Mouse (Mus musculus): ENCODE measurements around the gene Zbtb18.
"Not testable (repeated sequence)": the region's sequence is repeated elsewhere in the genome, so short reads cannot be mapped to it uniquely, and the experiment has no call there.

Zbtb18 gene

DNA sequence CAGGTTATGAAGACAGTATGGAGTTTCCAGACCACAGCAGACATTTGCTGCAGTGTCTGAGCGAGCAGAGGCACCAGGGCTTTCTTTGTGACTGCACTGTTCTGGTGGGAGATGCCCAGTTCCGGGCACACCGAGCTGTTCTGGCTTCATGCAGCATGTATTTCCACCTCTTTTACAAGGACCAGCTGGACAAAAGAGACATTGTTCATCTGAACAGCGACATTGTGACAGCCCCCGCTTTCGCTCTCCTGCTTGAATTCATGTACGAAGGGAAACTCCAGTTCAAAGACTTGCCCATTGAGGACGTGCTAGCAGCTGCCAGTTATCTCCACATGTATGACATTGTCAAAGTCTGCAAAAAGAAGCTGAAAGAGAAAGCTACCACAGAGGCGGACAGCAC, 4.9 kb downstream of the Zbtb18 start:
- DNase-seq (ENCODE audit: low spot score in 2 of 2): no peak

DNA sequence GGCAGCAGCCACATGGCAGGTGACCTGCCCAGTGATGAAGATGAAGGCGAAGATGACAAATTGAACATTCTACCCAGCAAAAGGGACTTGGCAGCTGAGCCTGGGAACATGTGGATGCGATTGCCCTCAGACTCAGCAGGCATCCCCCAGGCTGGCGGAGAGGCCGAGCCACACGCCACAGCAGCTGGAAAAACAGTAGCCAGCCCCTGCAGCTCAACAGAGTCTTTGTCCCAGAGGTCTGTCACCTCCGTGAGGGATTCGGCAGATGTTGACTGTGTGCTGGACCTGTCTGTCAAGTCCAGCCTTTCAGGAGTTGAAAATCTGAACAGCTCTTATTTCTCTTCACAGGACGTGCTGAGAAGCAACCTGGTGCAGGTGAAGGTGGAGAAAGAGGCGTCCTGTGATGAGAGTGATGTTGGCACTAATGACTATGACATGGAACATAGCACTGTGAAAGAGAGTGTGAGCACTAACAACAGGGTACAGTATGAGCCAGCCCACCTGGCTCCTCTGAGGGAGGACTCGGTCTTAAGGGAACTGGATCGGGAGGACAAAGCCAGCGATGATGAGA, 5.5 kb downstream of the Zbtb18 start:
- DNase-seq (ENCODE audit: low spot score in 2 of 2): no peak

GRCm38 (mm10) chr1:177448121-177448561, 6.0 kb downstream of the Zbtb18 start:
- no peak for DNase-seq (ENCODE audit: low spot score in 2 of 2)

GRCm38 (mm10) chr1:177448921-177449320, 6.8 kb downstream of the Zbtb18 start:
- no peak for DNase-seq (ENCODE audit: low spot score in 2 of 2)

- not testable (repeated sequence) for DNase-seq (ENCODE audit: low spot score in 2 of 2)
These were observed 7.7 kb downstream of the Zbtb18 start for GRCm38 (mm10) chr1:177449857-177450256.

DNA sequence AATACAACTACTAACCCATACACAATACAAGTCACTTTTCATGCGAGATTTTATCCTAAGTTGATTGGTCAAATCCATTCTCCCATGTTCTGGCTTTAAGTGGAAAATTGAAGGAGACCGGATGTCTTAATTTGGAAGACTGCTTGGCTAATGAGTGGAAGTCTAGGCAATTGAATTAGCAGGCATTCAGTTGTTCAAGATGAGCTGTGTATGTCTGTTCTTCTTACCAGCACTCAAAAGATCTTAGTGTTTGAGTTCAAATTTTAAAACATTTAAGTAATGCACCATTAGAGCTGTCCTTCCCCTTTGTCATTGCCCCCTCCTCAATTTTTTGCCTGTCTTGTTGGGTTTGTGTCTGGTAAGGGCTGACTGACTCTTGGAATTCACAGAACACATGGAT, 8.9 kb downstream of the Zbtb18 start:
- DNase-seq (ENCODE audit: low spot score in 2 of 2): no peak

- DNase-seq (ENCODE audit: low spot score in 2 of 2): no peak
These were observed 9.9 kb downstream of the Zbtb18 start for GRCm38 (mm10) chr1:177451991-177452431.

- DNase-seq (ENCODE audit: low spot score in 2 of 2): no peak
These were observed 10.8 kb downstream of the Zbtb18 start for GRCm38 (mm10) chr1:177452987-177453386.

DNA sequence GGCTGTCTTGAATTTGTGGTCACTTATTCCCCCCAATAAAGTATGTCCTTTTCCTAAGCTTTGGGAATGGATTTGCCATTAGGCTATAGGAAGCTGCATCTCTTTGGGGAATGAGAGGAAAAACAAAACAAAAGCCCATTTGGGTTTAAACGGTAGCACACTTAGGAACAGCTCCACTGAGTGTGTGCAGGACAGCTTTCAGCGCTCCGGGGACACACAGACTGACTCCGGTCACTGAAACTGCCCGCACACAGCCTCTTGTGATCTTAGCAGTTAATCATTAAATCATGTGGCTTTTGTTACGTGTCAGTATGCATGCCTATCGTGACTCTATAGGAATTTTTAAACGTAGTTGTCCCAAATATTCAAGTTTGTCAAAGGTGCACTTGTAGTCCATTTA, 11.7 kb downstream of the Zbtb18 start:
- DNase-seq (ENCODE audit: low spot score in 2 of 2): no peak

- DNase-seq (ENCODE audit: low spot score in 2 of 2): no peak
These were observed 12.3 kb downstream of the Zbtb18 start for GRCm38 (mm10) chr1:177454492-177454891.

- DNase-seq (ENCODE audit: low spot score in 2 of 2): no peak
These were observed 13.3 kb downstream of the Zbtb18 start for GRCm38 (mm10) chr1:177455466-177455865.

DNA sequence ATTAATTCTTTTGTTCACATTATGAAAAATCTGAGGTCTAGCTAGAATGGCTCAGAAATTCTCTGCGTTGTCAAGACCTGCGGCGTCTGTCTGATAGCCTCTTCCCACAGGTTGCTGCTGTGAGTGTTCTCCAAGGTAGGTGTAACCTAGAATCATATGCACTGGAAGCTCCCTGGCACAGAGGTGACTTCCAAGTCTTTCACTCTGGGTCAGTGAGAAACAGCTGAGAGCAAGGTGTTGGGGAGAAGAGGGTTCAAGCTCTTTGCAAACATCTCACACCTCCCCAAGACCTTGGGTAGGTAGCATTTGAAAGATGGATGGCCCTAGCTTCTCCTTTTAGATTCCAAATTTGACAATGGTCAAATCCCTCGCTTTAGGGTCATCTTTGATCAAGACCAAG, 14.1 kb downstream of the Zbtb18 start:
- DNase-seq (ENCODE audit: low spot score in 2 of 2): no peak

DNA sequence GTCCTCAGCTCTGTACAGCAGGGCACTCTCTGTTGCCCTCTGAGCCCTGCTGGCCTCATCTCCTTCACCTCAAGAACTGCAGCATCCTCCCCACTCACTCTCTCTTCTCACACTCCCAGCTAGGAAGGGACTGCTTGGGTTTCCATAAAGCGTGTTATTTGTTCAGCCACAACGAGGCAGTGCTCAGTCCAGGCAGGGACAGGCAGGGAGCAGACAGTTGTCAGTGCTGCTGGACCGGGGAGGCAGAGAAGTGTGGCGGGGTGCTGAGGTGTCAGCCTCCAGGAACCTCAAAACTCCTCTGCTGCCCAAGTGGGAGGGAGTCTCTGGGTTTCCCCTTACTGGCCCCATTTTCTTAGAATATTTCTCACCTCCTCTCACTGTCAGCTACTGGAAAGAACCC, 14.6 kb downstream of the Zbtb18 start:
- no peak for DNase-seq (ENCODE audit: low spot score in 2 of 2)

DNA sequence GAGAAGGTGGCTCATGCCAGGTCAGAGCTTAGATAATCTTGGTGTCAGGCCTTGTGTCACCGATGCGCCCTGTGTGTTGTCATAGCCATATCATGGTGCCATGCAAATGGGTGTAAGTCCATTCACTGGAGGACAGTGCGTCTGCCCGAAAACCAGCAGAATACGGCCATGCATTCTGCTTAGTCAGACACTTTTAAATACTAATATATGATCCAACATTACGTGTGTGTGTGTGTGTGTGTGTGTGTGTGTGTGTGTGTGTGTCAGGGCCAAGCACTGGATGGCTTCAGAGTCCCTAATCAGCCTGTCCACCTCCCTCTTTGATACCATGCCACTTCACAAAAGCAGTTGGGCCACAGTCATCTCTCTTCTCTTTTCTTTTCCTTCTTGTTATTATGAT, 15.8 kb downstream of the Zbtb18 start:
- no peak for DNase-seq (ENCODE audit: low spot score in 2 of 2)

- DNase-seq (ENCODE audit: low spot score in 2 of 2): no peak
These were observed 16.6 kb downstream of the Zbtb18 start for GRCm38 (mm10) chr1:177458456-177459389.

- no peak for DNase-seq (ENCODE audit: low spot score in 2 of 2)
These were observed 17.4 kb downstream of the Zbtb18 start for GRCm38 (mm10) chr1:177459536-177459935.

GRCm38 (mm10) chr1:177467150-177467549, 25.0 kb downstream of the Zbtb18 start:
- no peak for DNase-seq (ENCODE audit: low spot score in 2 of 2)

DNA sequence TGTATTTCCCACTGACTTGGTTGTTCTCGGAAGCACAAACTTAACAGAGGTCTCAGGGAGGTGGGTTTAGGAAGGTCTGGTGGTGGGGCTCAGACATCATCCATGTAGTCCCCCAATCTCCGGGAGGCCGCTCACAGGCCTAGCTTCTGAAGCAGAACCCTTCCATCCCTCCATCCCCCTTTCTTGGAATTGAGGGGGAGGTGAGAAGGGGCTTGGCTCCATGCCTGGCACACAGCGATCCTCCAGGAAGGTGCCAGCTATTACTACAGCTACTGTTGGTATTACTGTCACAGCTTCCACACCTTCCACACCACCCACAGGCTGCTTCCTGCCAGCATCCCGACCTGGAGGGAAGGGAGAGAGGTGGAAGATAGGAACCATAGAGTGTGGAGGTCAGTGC, 26.3 kb downstream of the Zbtb18 start:
- no peak for DNase-seq (ENCODE audit: low spot score in 2 of 2)

- no peak for DNase-seq (ENCODE audit: low spot score in 2 of 2)
These were observed 27.9 kb downstream of the Zbtb18 start for GRCm38 (mm10) chr1:177470091-177470490.

GRCm38 (mm10) chr1:177470951-177471350, 28.8 kb downstream of the Zbtb18 start:
- DNase-seq (ENCODE audit: low spot score in 2 of 2): no peak

DNA sequence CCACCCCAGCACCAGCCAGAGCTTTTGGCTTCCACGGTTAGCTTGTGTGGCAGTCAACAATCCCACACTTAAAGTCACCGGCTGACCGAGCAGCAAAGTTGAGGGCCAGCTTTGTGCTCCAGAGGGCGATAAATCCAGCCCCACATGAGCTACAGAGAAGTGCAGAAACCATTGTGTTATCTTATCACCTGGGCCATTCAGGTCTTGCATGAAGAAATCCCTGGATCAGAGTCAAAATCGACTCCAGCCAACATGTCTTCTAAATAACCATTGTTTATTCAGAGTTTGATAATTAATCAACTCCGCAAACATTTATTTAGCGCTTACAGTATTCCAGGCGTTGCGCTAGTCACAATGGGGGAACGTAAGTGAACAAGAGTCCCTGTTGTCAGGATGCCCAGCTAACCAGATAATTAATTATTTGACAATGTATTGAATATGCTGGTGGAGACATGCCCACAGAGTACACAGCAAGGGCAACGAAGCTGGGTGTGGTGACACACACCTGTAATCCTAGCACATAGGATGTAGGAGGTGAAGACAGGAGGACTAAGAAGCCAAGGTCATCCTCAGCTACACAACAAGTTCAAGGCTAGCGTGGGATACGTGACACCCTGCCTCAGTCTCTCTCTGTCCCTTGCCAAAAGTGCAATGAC, 33.5 kb downstream of the Zbtb18 start:
- no peak for DNase-seq (ENCODE audit: low spot score in 2 of 2)

DNA sequence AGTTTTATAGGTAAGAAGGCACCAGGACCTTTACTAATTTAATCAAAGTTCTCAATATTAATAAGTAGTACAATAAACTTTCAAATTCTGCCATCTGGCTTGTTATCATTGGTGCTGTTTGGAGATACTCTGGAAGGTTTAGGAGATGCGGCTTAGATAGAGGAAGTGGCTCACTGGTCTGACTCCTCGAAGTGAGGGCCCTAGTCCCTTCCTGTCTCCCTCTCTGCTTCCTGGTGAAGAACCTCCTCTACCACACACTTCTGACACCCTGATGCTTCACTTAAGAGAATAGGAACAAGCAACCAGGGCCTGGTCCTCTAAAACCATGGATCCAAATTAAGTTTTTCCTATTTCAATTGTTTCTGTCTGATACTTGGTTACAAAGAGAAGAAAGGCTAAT, 36.4 kb downstream of the Zbtb18 start:
- no peak for DNase-seq (ENCODE audit: low spot score in 2 of 2)

All from urinary bladder, adult 18-20 months (tissue).